Mouse (Mus musculus): ENCODE data around the gene Cbx8.

DNA sequence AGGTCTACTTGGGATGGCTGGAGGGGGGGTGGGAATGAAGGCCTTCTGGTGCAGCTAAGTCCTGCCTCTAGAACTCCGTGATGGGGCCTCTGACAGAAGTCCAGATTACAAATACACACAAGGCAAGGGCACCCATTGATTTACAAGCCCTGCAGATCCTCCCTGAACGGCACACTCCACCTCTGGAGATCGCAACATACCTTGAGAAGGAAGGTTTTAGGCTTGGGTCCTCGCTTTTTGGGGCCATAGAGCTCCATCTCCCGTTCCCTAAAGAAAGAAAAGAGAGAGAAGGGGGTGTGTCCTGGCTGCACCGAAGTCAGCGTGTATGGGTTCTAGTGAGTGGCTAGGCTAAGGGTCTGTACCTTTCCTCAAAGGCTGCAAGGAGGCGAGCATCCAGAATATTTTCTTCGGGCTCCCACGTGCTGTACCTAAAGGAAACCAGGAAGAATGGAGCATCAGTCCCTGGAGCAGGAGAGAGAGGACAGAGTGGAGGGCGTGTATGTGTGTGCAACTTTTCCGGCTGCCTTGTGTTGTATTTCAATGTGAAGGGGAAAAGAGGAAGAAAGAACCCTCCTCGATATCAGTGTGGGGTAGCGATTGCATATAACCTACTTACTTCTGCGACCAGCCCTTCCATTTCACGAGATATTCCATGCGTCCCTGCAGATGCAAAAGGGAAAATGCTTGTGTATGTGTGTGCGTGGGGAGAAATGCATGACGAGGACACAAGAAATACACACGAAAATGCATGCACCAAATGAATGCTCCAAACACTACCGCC, 847 bp downstream of the Cbx8 start:
- no peak for TF ChIP-seq POLR2A (IDR thresholded peaks at IDR 0.05; ENCODE audit: borderline replicate concordance, extremely low read depth, low read depth, low read length)
- TF ChIP-seq CTCF (IDR thresholded peaks at IDR 0.05; ENCODE audit: insufficient read depth, low read length) = no peak
